Mouse (Mus musculus) cerebellum, adult 11 months (tissue): ENCODE data around the gene Tcstv3.
"Not testable (repeated sequence)": the region's sequence is repeated elsewhere in the genome, so short reads cannot be mapped to it uniquely, and the experiment has no call there.

ENCODE experiments used
- DNase-seq: peaks from one replicate; pipeline ENCODE4 v3.0.0; 2022

The Tcstv3 gene

DNA sequence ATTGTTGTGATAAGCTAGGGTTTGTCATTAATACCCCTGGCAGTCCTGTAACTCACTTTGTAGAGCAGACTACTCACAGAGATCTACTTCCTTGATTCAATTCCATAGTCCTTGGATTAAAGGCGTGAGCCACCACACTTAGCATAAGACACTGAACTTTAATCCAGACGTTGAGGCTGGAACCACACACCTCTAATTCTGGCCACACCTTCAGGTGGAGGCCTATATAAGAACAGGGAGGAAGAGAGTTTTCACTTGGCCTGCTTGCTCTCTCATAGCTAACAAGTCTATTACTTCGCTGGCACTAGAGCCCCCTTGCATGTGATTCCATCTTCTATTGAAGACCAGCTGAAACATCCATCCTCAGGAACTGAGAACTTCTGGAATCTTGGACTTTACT, at the start of gene Tcstv3:
TSS of gene Tcstv3 (plus strand) at position 301 of the 400 bp plus-strand sequence.
- not testable (repeated sequence) for DNase-seq

DNA sequence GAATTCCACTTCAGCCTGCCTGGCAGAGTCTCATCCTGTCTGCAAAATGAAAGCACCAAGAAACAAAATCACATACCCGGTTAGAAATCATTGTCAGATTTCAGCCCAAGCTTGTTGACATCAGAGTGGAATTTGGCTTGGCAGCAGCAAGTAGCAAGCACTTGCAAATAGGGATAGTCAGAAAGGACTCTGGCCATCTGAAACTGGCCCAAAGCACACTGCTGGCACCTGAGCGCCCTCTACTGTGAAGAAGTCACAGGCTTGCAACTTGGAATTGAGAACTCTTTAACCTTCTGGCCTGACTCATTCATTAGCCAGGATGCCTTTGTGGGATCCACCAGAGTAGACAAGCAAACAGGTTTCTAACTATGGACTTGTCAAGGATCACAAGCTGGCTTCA, 38.8 kb upstream of the Tcstv3 start:
- DNase-seq: not testable (repeated sequence)

GRCm38 (mm10) chr13:120278784-120279183, 37.9 kb upstream of the Tcstv3 start:
- no peak for DNase-seq

GRCm38 (mm10) chr13:120299324-120299894, 17.3 kb upstream of the Tcstv3 start:
- no peak for DNase-seq

DNA sequence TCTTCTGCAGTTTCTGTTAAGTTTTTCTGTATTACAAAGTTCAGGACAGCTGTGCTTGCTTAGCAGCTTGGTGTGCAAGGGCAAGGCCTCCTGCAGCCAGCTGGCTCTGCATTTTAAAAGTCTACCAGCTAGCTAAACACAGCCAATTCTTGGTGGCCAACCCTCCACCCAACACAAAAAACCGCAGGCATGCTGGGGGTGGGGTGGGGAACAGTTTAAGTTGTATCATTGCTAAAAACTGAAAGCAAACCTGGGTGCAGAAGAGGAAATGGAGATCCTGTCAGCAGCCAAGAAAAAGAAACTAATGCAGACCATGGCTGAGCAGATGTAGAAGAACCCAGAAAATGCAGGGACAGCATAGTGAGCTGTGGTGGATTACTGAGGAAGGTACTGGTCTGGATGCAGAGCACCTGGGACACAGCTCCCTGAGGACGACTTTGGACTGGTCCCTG, 16.7 kb upstream of the Tcstv3 start, which contains the start of gene BC147527:
TSS of gene BC147527 (plus strand) at position 402 of the 452 bp plus-strand sequence.
- DNase-seq: no peak

DNA sequence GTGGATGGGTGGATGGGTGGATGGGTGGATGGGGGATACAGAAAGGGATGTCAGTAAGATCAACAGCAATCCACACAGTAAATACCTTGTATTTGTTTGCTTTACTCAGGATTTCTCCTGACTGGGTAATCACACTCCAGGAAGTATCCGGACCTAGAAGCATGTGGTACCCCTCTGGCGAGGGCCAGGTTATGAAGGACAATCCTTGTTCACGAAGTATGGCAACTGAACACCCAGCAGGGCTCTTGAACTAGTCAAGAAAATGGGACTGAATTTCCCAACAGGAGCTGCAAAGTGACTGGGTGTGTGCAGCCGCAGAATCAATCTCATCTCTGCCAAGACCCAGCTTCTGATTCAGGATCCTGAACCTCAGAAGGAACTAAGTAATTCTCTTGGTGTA, 15.8 kb upstream of the Tcstv3 start:
- DNase-seq: no peak

DNA sequence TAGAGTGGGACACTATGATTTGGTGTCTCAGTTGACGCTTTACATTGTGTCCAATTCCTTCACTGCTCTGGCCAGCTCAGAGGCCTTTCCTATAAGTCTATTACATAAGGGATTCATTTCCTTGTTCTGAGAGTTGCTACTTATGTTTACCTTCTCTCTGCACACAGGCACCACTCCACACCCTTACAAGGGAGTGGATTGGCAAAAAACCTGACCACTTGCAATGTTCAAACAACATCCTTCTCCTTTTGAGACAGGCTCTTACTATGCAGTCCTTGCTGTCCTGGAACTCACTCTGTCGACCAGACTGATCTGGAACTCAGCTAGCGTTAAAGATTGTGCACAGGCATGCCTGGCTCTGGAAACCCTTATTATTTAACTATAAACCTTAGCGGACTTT, 5.9 kb upstream of the Tcstv3 start:
- no peak for DNase-seq

DNA sequence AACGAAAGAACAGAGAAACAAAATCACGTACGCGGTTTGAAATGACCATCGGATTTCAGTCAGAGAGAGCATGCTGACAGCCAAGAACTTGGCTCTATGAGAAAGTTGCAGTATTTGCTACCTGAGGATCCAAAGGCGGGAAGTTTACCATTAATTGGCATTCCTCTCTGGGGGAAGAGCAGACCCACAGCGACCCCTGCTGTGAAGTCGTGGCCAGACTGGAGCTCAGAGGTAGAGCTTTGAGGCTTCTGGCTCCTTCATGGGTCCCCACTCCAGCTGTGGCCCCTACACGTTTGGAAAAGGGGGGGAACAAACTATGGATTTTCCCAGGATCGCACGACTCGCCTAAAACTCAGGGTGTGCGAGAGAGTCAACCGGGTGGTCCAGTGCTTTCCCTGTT, 3.1 kb upstream of the Tcstv3 start:
- no peak for DNase-seq

GRCm38 (mm10) chr13:120320183-120320582, 3.5 kb downstream of the Tcstv3 start:
- DNase-seq: no peak

DNA sequence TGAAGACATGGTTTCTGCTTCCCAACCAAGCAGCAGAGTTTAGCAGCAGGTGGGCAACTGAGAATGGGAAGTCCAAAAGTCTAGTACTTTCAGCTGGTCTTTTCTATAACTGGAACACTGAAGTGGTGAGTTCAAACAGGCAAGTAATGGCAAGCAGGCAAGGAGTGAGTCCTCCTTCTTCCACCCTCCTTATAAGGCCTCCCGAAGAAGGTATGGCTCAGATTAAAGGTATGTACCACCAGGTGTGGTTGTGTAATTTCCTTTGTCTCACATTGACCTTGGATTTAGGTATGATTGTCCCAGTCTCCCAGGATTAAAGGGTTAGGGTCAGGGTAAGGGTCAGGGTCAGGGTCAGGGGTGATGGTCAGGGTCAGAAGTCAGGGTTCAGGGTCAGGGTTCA, 4.0 kb downstream of the Tcstv3 start:
- DNase-seq: no peak
